Mouse (Mus musculus) telencephalon, adult 2 months (tissue): ENCODE measurements at regions not wholly inside any gene's neighbourhood (a gene's known extent, or its start where the extent isn't known, plus 50 kb on each side); places are given as distances from the start of the nearest gene placed in this dataset.

Experiments used
- DNase-seq: peaks from one replicate; pipeline ENCODE4 v3.0.0-alpha.2; 2011; ENCODE audit warnings: low read depth, low spot score

GRCm38 (mm10) chr12:107539683-107540082 lies 51.3 kb downstream of the 3110018I06Rik start:
- no peak for DNase-seq

DNA sequence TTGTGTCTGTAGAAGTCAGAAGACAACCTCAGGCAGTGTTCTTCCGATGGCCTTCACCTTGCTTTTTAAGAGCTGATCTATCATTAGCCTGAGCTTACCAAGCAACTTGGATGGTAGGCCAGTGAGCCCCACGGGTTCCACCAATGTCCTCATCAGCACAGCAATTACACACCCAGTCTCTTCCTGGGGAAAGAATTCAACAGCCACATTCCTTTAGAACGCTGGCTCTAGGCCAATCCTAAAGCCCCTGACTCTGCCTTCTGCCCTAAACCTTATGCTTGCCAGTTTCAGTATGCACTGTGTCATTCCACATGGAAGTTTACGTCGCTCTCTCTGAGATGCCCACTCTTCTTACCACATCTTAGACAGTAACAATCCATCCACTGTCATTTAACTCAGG lies 52.8 kb downstream of the 3110018I06Rik start:
- no peak for DNase-seq

- no peak for DNase-seq
Measured at GRCm38 (mm10) chr12:107547194-107547885, 58.9 kb downstream of the 3110018I06Rik start.

GRCm38 (mm10) chr12:107547886-107548448 lies 59.5 kb downstream of the 3110018I06Rik start:
- no peak for DNase-seq

- no peak for DNase-seq
Measured at GRCm38 (mm10) chr12:107549452-107550296, 61.2 kb downstream of the 3110018I06Rik start.

DNA sequence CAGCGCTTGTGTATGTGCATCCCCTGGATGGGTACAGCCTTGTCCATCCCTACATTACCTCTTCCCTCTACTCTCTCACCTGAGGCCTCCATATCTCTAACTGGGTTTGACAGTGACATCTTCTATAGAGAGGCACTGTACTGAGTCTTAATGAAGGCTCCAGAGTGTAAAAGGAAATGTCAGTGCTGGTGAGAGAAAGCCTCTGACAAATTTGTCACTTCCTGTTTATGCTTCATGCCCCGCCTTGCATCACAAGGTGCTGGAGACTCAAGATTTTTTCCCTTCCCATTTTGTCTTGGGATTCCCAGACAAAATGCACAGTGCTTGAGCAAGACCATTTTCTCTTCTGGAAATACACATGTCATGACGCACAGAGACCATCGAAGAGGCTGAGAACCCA lies 70.8 kb downstream of the 3110018I06Rik start:
- no peak for DNase-seq

- DNase-seq, result no peak
Measured at GRCm38 (mm10) chr12:107560100-107560499, 71.7 kb downstream of the 3110018I06Rik start.

- no peak for DNase-seq
Measured at GRCm38 (mm10) chr12:107572586-107572985, 84.2 kb downstream of the 3110018I06Rik start.

- no peak for DNase-seq
Measured at GRCm38 (mm10) chr12:107579508-107579907, 91.1 kb downstream of the 3110018I06Rik start.

DNA sequence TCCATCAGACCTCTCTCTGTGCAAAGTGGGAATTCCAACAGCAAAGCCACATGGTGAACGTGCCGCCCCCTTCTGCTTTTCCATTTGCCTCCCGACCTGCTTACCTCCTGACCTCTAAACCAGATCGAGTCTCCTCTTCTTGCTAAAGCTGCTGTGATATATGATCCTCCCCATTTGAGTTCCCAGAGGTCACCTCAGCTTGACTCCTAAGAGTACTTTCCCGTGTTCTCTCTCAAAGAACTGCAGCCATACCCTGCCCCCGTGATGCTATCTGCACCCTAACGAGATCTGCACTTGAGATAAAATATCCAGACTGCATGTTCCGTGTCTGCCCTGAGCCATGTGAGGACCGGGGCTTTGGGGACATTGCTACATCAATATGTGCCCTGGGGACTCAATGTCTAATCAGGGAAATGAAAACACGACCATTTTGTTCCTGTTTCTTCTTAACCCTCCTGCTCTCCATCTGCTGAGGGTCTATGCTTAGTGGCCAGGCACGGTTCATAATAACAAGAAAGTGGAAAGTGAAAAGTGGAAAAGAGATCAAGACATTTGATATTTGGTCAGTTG lies 94.8 kb downstream of the 3110018I06Rik start:
- DNase-seq, result no peak

DNA sequence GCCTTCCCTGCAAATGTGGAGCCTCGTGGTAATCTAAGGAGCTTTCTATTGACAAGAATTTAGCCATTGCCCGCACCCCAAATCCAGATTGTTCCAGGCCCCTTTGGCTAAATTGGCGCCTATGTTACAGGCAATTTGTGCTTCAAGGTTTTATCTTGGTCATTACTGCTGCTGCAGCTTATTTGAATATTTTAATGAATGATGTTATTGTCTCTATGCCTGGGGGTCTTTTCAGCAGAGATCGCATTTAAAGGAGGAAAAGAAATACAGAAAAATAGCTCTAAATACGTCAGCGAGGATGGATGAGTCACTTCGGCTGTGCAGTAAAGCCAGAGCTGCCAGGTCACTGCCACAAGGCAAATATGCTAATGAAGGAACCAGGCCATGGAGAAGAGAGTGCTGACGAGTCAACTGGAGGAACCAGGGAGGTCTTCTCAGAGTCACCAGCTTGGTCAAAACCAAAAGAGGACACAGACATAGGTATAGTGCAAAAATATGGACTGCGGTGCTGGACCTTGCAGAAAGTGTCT lies 97.3 kb downstream of the 3110018I06Rik start:
- no peak for DNase-seq

- DNase-seq, result no peak
Measured at GRCm38 (mm10) chr12:107596236-107596635, 107.8 kb downstream of the 3110018I06Rik start.

DNA sequence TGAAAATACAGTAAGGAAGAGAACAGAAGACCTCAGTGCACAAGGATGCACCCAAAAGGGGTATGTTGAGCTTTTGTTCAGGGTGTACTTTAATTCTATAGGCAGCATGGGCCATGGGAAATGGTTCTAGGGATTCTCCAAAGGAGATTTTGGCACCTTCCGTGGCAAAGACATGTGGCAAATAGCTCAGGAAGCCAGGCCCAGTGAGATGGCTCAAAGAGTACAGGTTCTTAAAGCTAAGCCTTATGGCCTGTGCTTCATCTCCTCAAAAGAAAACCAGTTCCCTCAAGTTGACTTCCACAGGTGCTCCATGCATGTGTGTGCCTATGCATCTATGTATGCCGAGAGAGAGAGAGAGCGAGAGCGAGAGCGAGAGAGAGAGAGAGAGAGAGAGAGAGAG lies 112.1 kb downstream of the 3110018I06Rik start:
- DNase-seq, result no peak

GRCm38 (mm10) chr12:107608966-107609365 lies 120.5 kb downstream of the 3110018I06Rik start:
- no peak for DNase-seq

DNA sequence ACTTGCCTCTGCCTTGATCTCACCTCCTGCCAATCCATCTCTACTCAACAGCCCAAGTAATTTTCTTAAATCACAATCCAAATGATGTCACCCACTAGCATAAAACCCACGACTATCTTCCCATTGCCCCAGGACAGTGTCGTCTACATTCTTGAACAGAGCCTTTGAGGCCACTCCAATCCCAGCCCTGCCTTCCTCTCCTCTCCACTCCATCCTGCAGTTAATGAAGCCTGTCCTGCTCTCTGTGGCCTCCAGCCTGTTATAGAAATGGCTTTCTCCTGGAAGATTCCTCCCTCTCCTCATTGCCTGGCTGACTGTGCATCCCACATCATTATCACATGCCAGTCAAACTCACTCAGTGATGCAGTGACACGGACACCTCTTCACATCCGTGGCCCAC lies 121.6 kb downstream of the 3110018I06Rik start:
- no peak for DNase-seq

DNA sequence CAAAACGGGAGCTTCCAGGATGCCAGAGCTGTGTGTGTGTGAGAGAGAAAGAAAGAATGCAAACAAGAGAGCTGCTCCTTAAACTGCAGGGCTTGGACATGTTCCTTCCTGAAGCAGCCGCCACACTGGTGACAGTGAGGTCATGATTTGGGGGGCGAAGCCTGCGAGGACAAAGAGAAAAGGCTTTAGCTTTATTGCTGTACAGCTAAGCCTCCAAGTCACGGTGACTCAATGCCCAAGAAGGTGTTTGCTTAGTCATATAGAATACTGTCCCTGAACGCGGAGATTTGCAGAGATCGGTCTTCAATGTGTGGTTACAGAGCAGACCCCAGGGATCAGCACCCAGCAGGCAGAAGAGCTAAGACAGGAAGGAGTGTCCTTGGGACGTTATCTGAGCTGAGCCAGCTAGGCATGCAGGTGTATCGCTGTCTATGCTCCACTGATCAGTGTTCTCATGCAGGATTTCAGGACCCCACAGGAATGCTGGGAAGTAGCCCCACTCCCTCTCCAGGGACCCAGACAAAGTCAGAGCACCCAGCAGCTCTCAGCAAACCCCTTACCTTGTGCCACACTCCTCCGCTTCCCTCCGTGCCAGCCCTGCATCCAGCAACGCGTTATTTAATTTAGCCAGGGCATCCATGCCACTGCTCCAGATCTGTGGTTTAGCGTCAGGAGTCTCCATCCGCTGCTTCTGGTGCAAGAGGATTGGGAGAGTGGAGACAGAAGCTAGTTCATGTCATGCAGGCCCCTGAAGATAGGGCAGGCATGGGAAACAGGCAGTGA lies 129.0 kb downstream of the 3110018I06Rik start:
- DNase-seq, result no peak

DNA sequence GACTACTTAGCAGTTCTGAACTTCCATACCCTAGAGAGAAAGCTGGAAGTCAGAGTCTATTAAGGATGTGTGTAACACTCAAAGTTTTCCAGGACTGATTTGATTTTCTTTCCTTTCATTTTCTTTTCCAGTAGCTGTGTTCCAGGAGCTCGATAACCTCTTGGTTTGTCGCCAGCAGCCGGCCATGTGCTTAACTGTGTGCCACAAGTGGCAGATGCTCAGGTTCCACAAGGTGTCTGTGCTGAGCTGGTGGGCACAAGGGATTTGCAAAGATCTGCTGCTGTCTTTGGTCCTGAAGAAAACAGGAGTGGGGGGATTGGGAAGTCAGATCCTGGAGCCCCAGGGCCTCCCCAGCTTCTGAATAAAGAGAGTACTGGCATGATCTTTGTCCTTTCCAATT lies 136.0 kb downstream of the 3110018I06Rik start:
- DNase-seq, result no peak

GRCm38 (mm10) chr12:107648008-107648407 lies 159.6 kb downstream of the 3110018I06Rik start:
- no peak for DNase-seq

- DNase-seq, result no peak
Measured at GRCm38 (mm10) chr12:107652126-107652728, 163.8 kb downstream of the 3110018I06Rik start.

- DNase-seq, result no peak
Measured at GRCm38 (mm10) chr12:107653131-107653530, 164.7 kb downstream of the 3110018I06Rik start.

DNA sequence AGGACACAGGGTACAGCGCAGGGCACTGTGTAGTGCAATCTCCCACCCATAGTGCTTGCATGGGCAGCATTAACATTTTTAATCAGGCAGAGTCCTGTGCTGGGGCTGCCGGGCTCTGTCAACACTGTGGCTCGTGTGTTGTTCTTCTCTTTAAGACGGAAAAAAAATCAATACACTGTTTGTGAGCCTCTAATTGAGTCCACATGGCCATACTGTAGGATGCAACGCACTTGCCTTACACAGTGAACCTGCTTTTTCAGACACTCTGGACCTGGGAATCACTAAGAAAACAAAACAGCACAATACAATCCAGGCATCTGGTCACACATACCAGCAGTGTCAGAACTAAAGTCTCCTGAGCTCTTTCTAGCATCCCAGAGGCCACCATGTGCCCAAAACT lies 168.4 kb downstream of the 3110018I06Rik start:
- no peak for DNase-seq
